Mouse (Mus musculus) 3134 (cell line): ENCODE measurements at regions not wholly inside any gene's neighbourhood (a gene's known extent, or its start where the extent isn't known, plus 50 kb on each side); places are given as distances from the start of the nearest gene placed in this dataset.
"Not testable (repeated sequence)": the region's sequence is repeated elsewhere in the genome, so short reads cannot be mapped to it uniquely, and the experiment has no call there.

ENCODE experiments used
- DNase-seq: peaks from one replicate; pipeline ENCODE4 v3.0.0-alpha.2; 2011; ENCODE audit warnings: low spot score; ENCODE audit not compliant: insufficient read length; ENCODE audit errors: extremely low read depth

- DNase-seq: no peak
Measured at GRCm38 (mm10) chr9:31654213-31654612, 190.0 kb upstream of the Tmem45b start.

- no peak for DNase-seq
Measured at GRCm38 (mm10) chr9:31653788-31654187, 189.5 kb upstream of the Tmem45b start.

GRCm38 (mm10) chr9:31650362-31651130, 186.3 kb upstream of the Tmem45b start:
- DNase-seq: peak; percentile 18

GRCm38 (mm10) chr9:31649073-31649472, 184.8 kb upstream of the Tmem45b start:
- no peak for DNase-seq

GRCm38 (mm10) chr9:31648551-31648950, 184.3 kb upstream of the Tmem45b start:
- no peak for DNase-seq

GRCm38 (mm10) chr9:31645114-31645513, 180.9 kb upstream of the Tmem45b start:
- DNase-seq: no peak

GRCm38 (mm10) chr9:31644106-31644505, 179.8 kb upstream of the Tmem45b start:
- DNase-seq: no peak

GRCm38 (mm10) chr9:31642169-31642568, 177.9 kb upstream of the Tmem45b start:
- no peak for DNase-seq

- DNase-seq: no peak
Measured at GRCm38 (mm10) chr9:31628291-31628690, 164.0 kb upstream of the Tmem45b start.

- not testable (repeated sequence) for DNase-seq
Measured at GRCm38 (mm10) chr9:31621553-31621952, 157.3 kb upstream of the Tmem45b start.

- no peak for DNase-seq
Measured at GRCm38 (mm10) chr9:31619344-31619743, 155.1 kb upstream of the Tmem45b start.

- DNase-seq: no peak
Measured at GRCm38 (mm10) chr9:31614250-31614945, 150.1 kb upstream of the Tmem45b start.

- no peak for DNase-seq
Measured at GRCm38 (mm10) chr9:31611036-31611695, 146.9 kb upstream of the Tmem45b start.

- DNase-seq: no peak
Measured at GRCm38 (mm10) chr9:31610631-31611030, 146.4 kb upstream of the Tmem45b start.

- no peak for DNase-seq
Measured at GRCm38 (mm10) chr9:31610212-31610611, 145.9 kb upstream of the Tmem45b start.

- no peak for DNase-seq
Measured at GRCm38 (mm10) chr9:31609731-31610130, 145.5 kb upstream of the Tmem45b start.

GRCm38 (mm10) chr9:31608084-31608870, 144.0 kb upstream of the Tmem45b start:
- no peak for DNase-seq

GRCm38 (mm10) chr9:31606936-31607335, 142.7 kb upstream of the Tmem45b start:
- DNase-seq: no peak

- DNase-seq: no peak
Measured at GRCm38 (mm10) chr9:31604497-31605090, 140.3 kb upstream of the Tmem45b start.

GRCm38 (mm10) chr9:31602707-31603106, 138.4 kb upstream of the Tmem45b start:
- DNase-seq: no peak
